Mouse (Mus musculus): ENCODE measurements around the gene AU040320. TPM values are rescaled to one million over a fixed set of nuclear protein-coding genes. Genes with fewer than 3 reads are reported as not detected.
A peak's percentile ranks its signal among the peaks of the same experiment; 100 is the strongest.

AU040320 gene
- polyA plus RNA-seq, 1 experiment from 2014 or later = 28.2 TPM

- H3K9ac ChIP-seq (ENCODE audit: low read length) = no peak overlapping the region
- no peak overlapping the region; the same call in 1 of the 2 replicates for H3K27ac ChIP-seq (ENCODE audit: low read depth, low read length)
- no peak overlapping the region for H3K4me3 ChIP-seq (ENCODE audit: low read depth, low read length)
- ATAC-seq (no peak), DNase-seq (ENCODE audit: low spot score) (peak; percentile 43)
- no peaks in the 10 kb centered on the region for H3K27me3 ChIP-seq (replicated peaks; ENCODE audit: control insufficient read depth, insufficient read depth, low read length)
- peaks cover 5% of the 10 kb centered on the region; the same call in 1 of the 2 replicates for H3K36me3 ChIP-seq (ENCODE audit: control insufficient read depth, insufficient read depth, low read length)
- 44% methylated on average over 9 of the region's 9 CpGs for WGBS
- no peak overlapping the region for H3K4me2 ChIP-seq (ENCODE audit: low read length)
- 0 out of 2 replicates have a peak, but pooled peaks cover 4% of the 10 kb centered on the region for H3K4me1 ChIP-seq (ENCODE audit: control insufficient read depth, insufficient read depth, low read length)
- H3K9me3 ChIP-seq (replicated peaks; ENCODE audit: control insufficient read depth, low read length) = no peaks in the 10 kb centered on the region
Measured at GRCm38 (mm10) chr4:126822891-126823882, 69.8 kb downstream of the AU040320 start.

DNA sequence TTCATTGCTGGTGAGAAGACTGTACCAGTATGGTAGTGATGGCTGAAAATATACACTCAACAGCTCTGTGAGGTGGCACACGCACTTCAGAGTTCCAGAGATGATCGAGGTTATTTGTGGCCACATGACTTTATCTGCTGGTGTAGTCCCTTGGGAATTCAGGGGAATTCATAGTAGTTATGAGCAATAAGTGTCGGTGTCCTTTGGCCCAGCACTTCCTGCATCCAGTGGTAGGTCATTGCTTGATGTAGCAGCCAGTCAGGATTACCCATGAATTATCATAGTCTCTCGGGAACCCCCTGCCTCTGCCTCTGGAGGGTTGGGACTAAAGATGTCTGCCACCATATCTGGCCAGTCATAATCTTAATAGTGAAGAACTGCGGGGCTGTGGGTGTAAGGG is 70.6 kb downstream of the AU040320 start:
- Histone ChIP-seq H3K9ac (ENCODE audit: low read length) (no peak overlapping the region), H3K27me3 (replicated peaks; ENCODE audit: control insufficient read depth, insufficient read depth, low read length) (no peaks in the 10 kb centered on the region), H3K4me2 (ENCODE audit: low read length) (no peak overlapping the region), H3K36me3 (ENCODE audit: control insufficient read depth, insufficient read depth, low read length) (peaks cover 6% of the 10 kb centered on the region; the same call in 1 of the 2 replicates), H3K27ac (ENCODE audit: low read depth, low read length) (no peak overlapping the region), H3K9me3 (replicated peaks; ENCODE audit: control insufficient read depth, low read length) (no peaks in the 10 kb centered on the region), H3K4me3 (ENCODE audit: low read depth, low read length) (no peak overlapping the region), H3K4me1 (ENCODE audit: control insufficient read depth, insufficient read depth, low read length) (0 out of 2 replicates have a peak, but pooled peaks cover 4% of the 10 kb centered on the region)
- DNase-seq (ENCODE audit: low spot score) (no peak), ATAC-seq (no peak)
- 88% methylated on average over 5 of the region's 5 CpGs for WGBS

DNA sequence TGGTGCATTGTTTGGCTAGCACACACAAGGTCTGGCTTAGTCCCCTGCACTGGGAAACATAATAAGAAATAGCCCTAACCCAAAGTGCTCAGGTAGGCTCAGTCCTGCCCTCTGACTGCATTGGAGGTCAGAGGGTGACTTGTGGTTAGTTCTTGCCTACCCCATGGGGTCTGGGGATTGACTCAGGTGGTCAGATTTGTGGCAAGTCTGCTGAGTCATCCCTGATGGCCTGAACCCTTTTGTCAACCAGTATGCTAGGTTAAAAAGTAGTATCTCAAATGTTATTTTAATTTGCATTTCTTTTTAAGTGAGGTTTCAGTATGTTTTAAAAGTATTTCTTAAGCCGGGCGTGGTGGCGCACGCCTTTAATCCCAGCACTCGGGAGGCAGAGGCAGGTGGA is 77.8 kb downstream of the AU040320 start:
- Histone ChIP-seq H3K9ac (ENCODE audit: low read length) (no peak overlapping the region), H3K27me3 (replicated peaks; ENCODE audit: control insufficient read depth, insufficient read depth, low read length) (no peaks in the 10 kb centered on the region), H3K36me3 (ENCODE audit: control insufficient read depth, insufficient read depth, low read length) (peaks cover 51% of the 10 kb centered on the region), H3K9me3 (replicated peaks; ENCODE audit: control insufficient read depth, low read length) (no peaks in the 10 kb centered on the region), H3K4me1 (ENCODE audit: control insufficient read depth, insufficient read depth, low read length) (no peaks in the 10 kb centered on the region), H3K4me3 (ENCODE audit: low read depth, low read length) (no peak overlapping the region), H3K27ac (ENCODE audit: low read depth, low read length) (no peak overlapping the region), H3K4me2 (ENCODE audit: low read length) (no peak overlapping the region)
- 95% methylated on average over 5 of the region's 5 CpGs for WGBS
- ATAC-seq = no peak
- no peak for DNase-seq (ENCODE audit: low spot score)

DNA sequence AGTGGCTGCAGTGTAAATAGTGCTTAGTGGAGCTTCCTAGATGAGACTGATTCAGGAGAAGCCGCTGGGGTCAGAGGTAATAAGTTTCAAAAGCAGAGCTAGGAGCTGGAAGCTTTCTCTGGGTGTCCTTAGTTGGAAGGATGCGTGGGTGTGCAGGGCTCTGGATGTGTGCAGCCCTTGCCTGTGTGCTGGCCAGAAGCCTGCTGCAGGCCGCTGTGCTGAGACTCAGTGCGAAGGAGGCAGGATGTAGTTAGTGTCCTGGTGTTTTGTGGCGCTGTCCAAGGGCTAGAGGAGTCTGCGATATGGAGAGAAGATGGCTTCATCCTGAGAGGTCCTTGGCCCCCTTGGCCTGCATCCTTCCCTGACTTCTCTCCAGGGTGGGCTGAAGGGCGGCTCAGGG is 85.5 kb downstream of the AU040320 start:
- 88% methylated on average over 7 of the region's 7 CpGs for WGBS
- Histone ChIP-seq H3K9me3 (replicated peaks; ENCODE audit: control insufficient read depth, low read length) (no peaks in the 10 kb centered on the region), H3K36me3 (ENCODE audit: control insufficient read depth, insufficient read depth, low read length) (peaks cover 61% of the 10 kb centered on the region), H3K4me2 (ENCODE audit: low read length) (no peak overlapping the region), H3K27ac (ENCODE audit: low read depth, low read length) (no peak overlapping the region), H3K27me3 (replicated peaks; ENCODE audit: control insufficient read depth, insufficient read depth, low read length) (no peaks in the 10 kb centered on the region), H3K9ac (ENCODE audit: low read length) (no peak overlapping the region), H3K4me1 (ENCODE audit: control insufficient read depth, insufficient read depth, low read length) (no peaks in the 10 kb centered on the region), H3K4me3 (ENCODE audit: low read depth, low read length) (no peak overlapping the region)
- DNase-seq (ENCODE audit: low spot score) = no peak
- ATAC-seq = no peak

- peak; percentile 50 for ATAC-seq
- H3K27ac ChIP-seq (ENCODE audit: low read depth, low read length) = no peak overlapping the region
- H3K4me3 ChIP-seq (ENCODE audit: low read depth, low read length) = no peak overlapping the region
- peaks cover 61% of the 10 kb centered on the region for H3K36me3 ChIP-seq (ENCODE audit: control insufficient read depth, insufficient read depth, low read length)
- no peaks in the 10 kb centered on the region for H3K27me3 ChIP-seq (replicated peaks; ENCODE audit: control insufficient read depth, insufficient read depth, low read length)
- H3K9ac ChIP-seq (ENCODE audit: low read length) = no peak overlapping the region
- 19% methylated on average over 7 of the region's 7 CpGs for WGBS
- H3K4me2 ChIP-seq (ENCODE audit: low read length) = no peak overlapping the region
- H3K4me1 ChIP-seq (ENCODE audit: control insufficient read depth, insufficient read depth, low read length) = no peaks in the 10 kb centered on the region
- peak; percentile 91 for DNase-seq (ENCODE audit: low spot score)
- H3K9me3 ChIP-seq (replicated peaks; ENCODE audit: control insufficient read depth, low read length) = no peaks in the 10 kb centered on the region
Measured at GRCm38 (mm10) chr4:126839873-126840272, 86.5 kb downstream of the AU040320 start.

DNA sequence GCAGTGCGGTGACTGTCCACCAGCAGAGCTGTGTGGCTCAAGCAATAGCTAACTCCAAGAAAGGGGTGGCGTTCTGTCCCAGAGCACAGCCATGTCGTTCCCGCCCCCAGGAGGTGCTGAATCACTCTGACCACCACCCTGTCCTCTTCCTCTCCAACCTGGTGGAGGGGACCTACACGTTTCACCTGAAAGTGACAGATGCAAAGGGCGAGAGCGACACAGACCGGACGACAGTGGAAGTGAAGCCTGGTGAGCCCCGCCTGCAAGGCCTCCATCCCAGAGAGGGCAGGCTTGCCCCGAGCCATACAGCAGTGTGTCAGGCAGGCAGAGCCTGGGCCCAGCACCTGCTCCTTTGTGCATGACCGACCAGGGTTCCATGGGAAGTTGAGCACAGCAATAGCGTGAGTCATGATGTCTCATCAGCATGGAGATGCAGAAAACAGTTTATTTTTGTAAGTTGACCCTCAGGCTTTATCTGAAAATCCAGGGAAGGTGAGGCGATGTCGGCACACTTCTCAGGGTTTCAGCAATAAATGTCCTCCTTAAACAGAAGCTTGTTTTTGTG is 87.7 kb downstream of the AU040320 start:
- H3K27me3 ChIP-seq (replicated peaks; ENCODE audit: control insufficient read depth, insufficient read depth, low read length) = no peaks in the 10 kb centered on the region
- ATAC-seq (no peak), DNase-seq (ENCODE audit: low spot score) (no peak)
- no peaks in the 10 kb centered on the region for H3K4me1 ChIP-seq (ENCODE audit: control insufficient read depth, insufficient read depth, low read length)
- H3K9me3 ChIP-seq (replicated peaks; ENCODE audit: control insufficient read depth, low read length) = no peaks in the 10 kb centered on the region
- peaks cover 50% of the 10 kb centered on the region for H3K36me3 ChIP-seq (ENCODE audit: control insufficient read depth, insufficient read depth, low read length)
- no peak overlapping the region for H3K4me3 ChIP-seq (ENCODE audit: low read depth, low read length)
- no peak overlapping the region; the same call in 1 of the 2 replicates for H3K9ac ChIP-seq (ENCODE audit: low read length)
- H3K27ac ChIP-seq (ENCODE audit: low read depth, low read length) = no peak overlapping the region
- WGBS = 92% methylated on average over 15 of the region's 15 CpGs
- no peak overlapping the region for H3K4me2 ChIP-seq (ENCODE audit: low read length)

GRCm38 (mm10) chr4:126842911-126843310 is 89.6 kb downstream of the AU040320 start:
- Histone ChIP-seq H3K4me3 (ENCODE audit: low read depth, low read length) (no peak overlapping the region), H3K36me3 (ENCODE audit: control insufficient read depth, insufficient read depth, low read length) (peaks cover 55% of the 10 kb centered on the region), H3K27ac (ENCODE audit: low read depth, low read length) (no peak overlapping the region), H3K27me3 (replicated peaks; ENCODE audit: control insufficient read depth, insufficient read depth, low read length) (no peaks in the 10 kb centered on the region), H3K9ac (ENCODE audit: low read length) (no peak overlapping the region), H3K4me2 (ENCODE audit: low read length) (no peak overlapping the region), H3K4me1 (ENCODE audit: control insufficient read depth, insufficient read depth, low read length) (no peaks in the 10 kb centered on the region), H3K9me3 (replicated peaks; ENCODE audit: control insufficient read depth, low read length) (no peaks in the 10 kb centered on the region)
- WGBS = 54% methylated on average over 3 of the region's 3 CpGs
- DNase-seq (ENCODE audit: low spot score) (no peak), ATAC-seq (no peak)

- Histone ChIP-seq H3K4me3 (ENCODE audit: low read depth, low read length) (no peak overlapping the region), H3K27ac (ENCODE audit: low read depth, low read length) (no peak overlapping the region), H3K4me2 (ENCODE audit: low read length) (no peak overlapping the region), H3K27me3 (replicated peaks; ENCODE audit: control insufficient read depth, insufficient read depth, low read length) (no peaks in the 10 kb centered on the region), H3K9ac (ENCODE audit: low read length) (no peak overlapping the region), H3K9me3 (replicated peaks; ENCODE audit: control insufficient read depth, low read length) (no peaks in the 10 kb centered on the region), H3K4me1 (ENCODE audit: control insufficient read depth, insufficient read depth, low read length) (no peaks in the 10 kb centered on the region), H3K36me3 (ENCODE audit: control insufficient read depth, insufficient read depth, low read length) (peaks cover 60% of the 10 kb centered on the region)
- no peak for ATAC-seq
- WGBS = 83% methylated on average over 4 of the region's 4 CpGs
- no peak for DNase-seq (ENCODE audit: low spot score)
Measured at GRCm38 (mm10) chr4:126845664-126846063, 92.3 kb downstream of the AU040320 start.

DNA sequence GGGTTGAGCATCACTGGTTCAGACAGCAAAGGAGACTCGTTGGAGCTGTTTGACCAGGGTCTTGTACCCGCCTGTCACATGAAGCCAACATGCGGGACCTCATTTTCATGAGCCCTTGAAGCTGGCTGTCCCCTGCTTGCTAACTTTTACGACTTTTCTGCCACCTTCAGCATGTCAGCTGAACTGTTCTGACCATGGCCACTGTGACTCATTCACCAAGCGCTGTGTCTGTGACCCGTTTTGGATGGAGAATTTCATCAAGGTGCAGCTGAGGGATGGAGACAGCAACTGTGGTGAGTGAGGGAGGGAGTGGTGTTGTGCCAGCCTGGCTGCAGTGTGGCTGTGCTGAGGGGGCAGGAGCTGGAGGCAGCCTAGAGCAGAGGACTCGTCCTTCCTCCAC is 93.6 kb downstream of the AU040320 start:
- no peaks in the 10 kb centered on the region for H3K27me3 ChIP-seq (replicated peaks; ENCODE audit: control insufficient read depth, insufficient read depth, low read length)
- peaks cover 64% of the 10 kb centered on the region for H3K36me3 ChIP-seq (ENCODE audit: control insufficient read depth, insufficient read depth, low read length)
- no peak overlapping the region for H3K4me2 ChIP-seq (ENCODE audit: low read length)
- 71% methylated on average over 7 of the region's 7 CpGs for WGBS
- DNase-seq (ENCODE audit: low spot score) (no peak), ATAC-seq (no peak)
- no peak overlapping the region for H3K9ac ChIP-seq (ENCODE audit: low read length)
- no peak overlapping the region for H3K27ac ChIP-seq (ENCODE audit: low read depth, low read length)
- no peak overlapping the region for H3K4me3 ChIP-seq (ENCODE audit: low read depth, low read length)
- H3K4me1 ChIP-seq (ENCODE audit: control insufficient read depth, insufficient read depth, low read length) = no peaks in the 10 kb centered on the region
- H3K9me3 ChIP-seq (replicated peaks; ENCODE audit: control insufficient read depth, low read length) = no peaks in the 10 kb centered on the region
